Mouse (Mus musculus) neural tube, embryonic 11.5 days (tissue): ENCODE measurements around the gene Rbms3. TPM values are rescaled to one million over a fixed set of nuclear protein-coding genes. Genes with fewer than 3 reads are reported as not detected.

ENCODE experiments used
- ATAC-seq: fragments of 200-750 bp; cut with Nextera tagmentation; 2 replicates; pipeline ENCODE4 v1.8.0; 2017; ENCODE audit warnings: moderate number of reproducible peaks, mild to moderate bottlenecking, moderate TSS enrichment, moderate library complexity; ENCODE audit not compliant: insufficient read depth, low FRiP score, low TSS enrichment
- DNase-seq: peaks from one replicate; pipeline ENCODE4 v3.0.0-alpha.2; 2015; ENCODE audit warnings: low spot score
- H3K27ac ChIP-seq: fragments of 300-500 bp; sonication (generic); 2 replicates; pipeline ENCODE4 v1.5.1; 2014; ENCODE audit warnings: low read depth, mild to moderate bottlenecking, low read length
- H3K27me3 ChIP-seq: fragments of 300-500 bp; sonication (generic); 2 replicates; pipeline ENCODE4 v1.6.1; 2014; ENCODE audit warnings: mild to moderate bottlenecking, low read length, mixed read lengths; ENCODE audit not compliant: control insufficient read depth, insufficient read depth
- H3K36me3 ChIP-seq: fragments of 300-500 bp; sonication (generic); 2 replicates; pipeline ENCODE4 v1.6.1; 2014; ENCODE audit warnings: mild to moderate bottlenecking, low read length, moderate library complexity, mixed read lengths; ENCODE audit not compliant: control insufficient read depth, insufficient read depth
- H3K4me1 ChIP-seq: fragments of 300-500 bp; sonication (generic); 2 replicates; pipeline ENCODE4 v1.6.1; 2014; ENCODE audit warnings: low read length, mixed read lengths; ENCODE audit not compliant: control insufficient read depth, insufficient read depth
- H3K4me2 ChIP-seq: fragments of 300-500 bp; sonication (generic); 2 replicates; pipeline ENCODE4 v1.6.1; 2014; ENCODE audit warnings: low read depth, mild to moderate bottlenecking, moderate library complexity
- H3K4me3 ChIP-seq: fragments of 300-500 bp; sonication (generic); 2 replicates; pipeline ENCODE4 v1.5.1; 2014; ENCODE audit warnings: low read depth, low read length
- H3K9ac ChIP-seq: fragments of 300-500 bp; sonication (generic); 2 replicates; pipeline ENCODE4 v1.6.1; 2014; ENCODE audit warnings: mild to moderate bottlenecking, low read length
- H3K9me3 ChIP-seq: fragments of 300-500 bp; sonication (generic); 2 replicates; pipeline ENCODE4 v1.6.1; 2016; ENCODE audit warnings: low read length; ENCODE audit not compliant: control insufficient read depth
- WGBS: fragments of 180-500 bp; shearing (Covaris S2); extraction: QIAGEN DNeasy Blood & Tissue Kit; methylation state at CpG from one replicate; pipeline ENCODE4 v1.1.7; 2014; 5-methylcytosine and 5-hydroxymethylcytosine counted together
- polyA plus RNA-seq: library from polyadenylated mRNA; unstranded; fragments of >200 nt; fragmentation: Nextera tagmentation; extraction: Ambion mirVana; gene quantifications from 2 replicates; pipeline ENCODE4 v1.2.1, GENCODE M21; 2014

The Rbms3 gene
- polyA plus RNA-seq, 1 experiment from 2014 or later, result 60.1 TPM

- Histone ChIP-seq H3K36me3 (no peaks in the 10 kb centered on the region), H3K9ac (no peak overlapping the region), H3K4me2 (no peak overlapping the region), H3K27ac (no peak overlapping the region), H3K27me3 (no peaks in the 10 kb centered on the region), H3K4me3 (no peak overlapping the region), H3K4me1 (no peaks in the 10 kb centered on the region), H3K9me3 (no peaks in the 10 kb centered on the region)
- 81% methylated on average over 5 of the region's 5 CpGs for WGBS
- DNase-seq, result no peak
- no peak for ATAC-seq
Measured at GRCm38 (mm10) chr9:116524386-116524785, 1105.3 kb downstream of the Rbms3 start.
